Mouse (Mus musculus): ENCODE results near the gene Selenos.

- TF ChIP-seq EP300 (IDR thresholded peaks at IDR 0.05; ENCODE audit: low read depth in 1 of 2, low read length in 2 of 2) = no peak
- no peak for TF ChIP-seq CTCF (IDR thresholded peaks at IDR 0.05 in 2 of 3, conservative IDR thresholded peaks at IDR 0.05 in 1 of 3; ENCODE audit: control insufficient read depth in 1 of 3, insufficient read depth in 1 of 3, low read depth in 2 of 3, low read length in 3 of 3, poor library complexity in 1 of 3, severe bottlenecking in 1 of 3)
- TF ChIP-seq ZNF384 (IDR thresholded peaks at IDR 0.05; ENCODE audit: low read depth, low read length) = no peak
- no peak for TF ChIP-seq POLR2A (IDR thresholded peaks at IDR 0.05; ENCODE audit: control insufficient read depth in 1 of 2, insufficient read depth in 1 of 2, low read depth in 1 of 2, low read length in 2 of 2, poor library complexity in 1 of 2)
- TF ChIP-seq SIN3A (IDR thresholded peaks at IDR 0.05; ENCODE audit: low read length) = no peak
- TF ChIP-seq TBP (IDR thresholded peaks at IDR 0.05; ENCODE audit: low read depth, low read length) = no peak
- no peak for TF ChIP-seq RCOR1 (IDR thresholded peaks at IDR 0.05; ENCODE audit: low read depth, low read length)
These were observed 8.2 kb downstream of the Selenos start for GRCm38 (mm10) chr7:66087652-66088051.
